Mouse (Mus musculus): ENCODE data around the gene Ifnar1. TPM values are rescaled to one million over a fixed set of nuclear protein-coding genes. Genes with fewer than 3 reads are reported as not detected.

Ifnar1 gene
- polyA plus RNA-seq, 1 experiment from 2014 or later = 18.0 TPM

DNA sequence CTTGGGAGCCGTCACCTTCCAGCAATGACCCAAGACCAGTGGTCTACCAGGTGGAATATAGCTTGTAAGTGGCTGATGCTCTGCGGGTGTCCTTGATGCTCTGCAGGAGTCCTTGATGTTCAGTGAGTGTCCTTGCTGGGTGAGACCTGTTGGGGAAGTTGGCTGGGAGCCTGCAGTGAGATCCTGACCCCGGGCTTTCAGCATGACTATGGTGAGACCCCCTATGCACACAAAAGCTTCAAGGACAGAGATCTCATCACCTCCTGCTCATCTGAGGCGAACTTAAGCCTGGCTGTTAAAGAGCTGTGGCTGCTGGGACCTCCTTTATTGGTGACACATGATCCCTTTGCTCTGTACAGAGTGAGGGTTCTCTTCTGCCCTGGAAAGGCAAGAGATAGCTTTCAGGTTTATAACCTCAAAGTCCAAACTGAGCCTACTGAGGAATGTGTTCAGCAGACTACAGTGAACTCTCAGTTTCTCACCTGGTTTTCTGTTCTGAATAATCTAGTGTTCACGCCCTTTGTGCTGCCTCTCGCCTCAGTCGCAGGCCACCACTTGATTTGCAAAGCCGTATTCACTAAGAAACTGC is 70.1 kb downstream of the Ifnar1 start:
- DNase-seq = no peak
- Histone ChIP-seq H3K4me1 (replicated peaks) (peaks cover 62% of the 10 kb centered on the region), H3K4me2 (no peak overlapping the region), H3K4me3 (replicated peaks) (no peak overlapping the region), H3K36me3 (peaks cover 32% of the 10 kb centered on the region), H3K27ac (no peak overlapping the region), H3K9ac (no peak overlapping the region), H3K27me3 (no peaks in the 10 kb centered on the region), H3K9me3 (replicated peaks) (no peaks in the 10 kb centered on the region)
- WGBS (ENCODE audit: insufficient replicate concordance) = 84% methylated on average over 8 of the region's 8 CpGs
- no peak for ATAC-seq (ENCODE audit: low read depth)

GRCm38 (mm10) chr16:91556659-91557058 is 71.6 kb downstream of the Ifnar1 start:
- no peak overlapping the region for H3K27ac ChIP-seq
- WGBS (ENCODE audit: insufficient replicate concordance) = 82% methylated on average over 15 of the region's 15 CpGs
- no peaks in the 10 kb centered on the region for H3K27me3 ChIP-seq
- no peak overlapping the region for H3K9ac ChIP-seq
- no peak overlapping the region for H3K4me2 ChIP-seq
- no peak overlapping the region for H3K4me3 ChIP-seq (replicated peaks)
- peaks cover 47% of the 10 kb centered on the region for H3K4me1 ChIP-seq (replicated peaks)
- H3K9me3 ChIP-seq (replicated peaks) = no peaks in the 10 kb centered on the region
- ATAC-seq (ENCODE audit: low read depth) = no peak
- DNase-seq = no peak
- peaks cover 36% of the 10 kb centered on the region for H3K36me3 ChIP-seq

Small RNAs within 50 kb of the gene (microRNA-seq; reads per million reads assigned to microRNA genes)
- not detected for gene Mir6367

Other genes with a start within 250 kb of the Ifnar1 start
- 0.13 TPM in 1 of 2 replicates, not detected in the other for gene Olig1, start 215.5 kb upstream of the Ifnar1 start, polyA plus RNA-seq (2015; fragmentation: Nextera tagmentation; extraction: Ambion mirVana)
- 67.4 and 74.0 TPM in 2 replicates for gene Ifnar2, start 112.5 kb upstream of the Ifnar1 start, polyA plus RNA-seq (2015; fragmentation: Nextera tagmentation; extraction: Ambion mirVana)
- not detected in 2 replicates for gene Gm21970, start 93.5 kb upstream of the Ifnar1 start, polyA plus RNA-seq (2015; fragmentation: Nextera tagmentation; extraction: Ambion mirVana)
- 25.0 and 28.1 TPM in 2 replicates for gene Il10rb, start 79.1 kb upstream of the Ifnar1 start, polyA plus RNA-seq (2015; fragmentation: Nextera tagmentation; extraction: Ambion mirVana)
- gene Ifngr2, start 61.8 kb downstream of the Ifnar1 start, polyA plus RNA-seq (2015; fragmentation: Nextera tagmentation; extraction: Ambion mirVana) = 15.4 and 18.1 TPM in 2 replicates
- 5.6 and 6.3 TPM in 2 replicates for gene Tmem50b, start 112.6 kb downstream of the Ifnar1 start, polyA plus RNA-seq (2015; fragmentation: Nextera tagmentation; extraction: Ambion mirVana)
- 1.4 and 2.5 TPM in 2 replicates for gene Dnajc28, start 133.8 kb downstream of the Ifnar1 start, polyA plus RNA-seq (2015; fragmentation: Nextera tagmentation; extraction: Ambion mirVana)
- 116 and 126 TPM in 2 replicates for gene Gart, start 161.7 kb downstream of the Ifnar1 start, polyA plus RNA-seq (2015; fragmentation: Nextera tagmentation; extraction: Ambion mirVana)
- 47.8 and 49.8 TPM in 2 replicates for gene Son, start 162.3 kb downstream of the Ifnar1 start, polyA plus RNA-seq (2015; fragmentation: Nextera tagmentation; extraction: Ambion mirVana)
- gene Donson, start 203.5 kb downstream of the Ifnar1 start, polyA plus RNA-seq (2015; fragmentation: Nextera tagmentation; extraction: Ambion mirVana) = 33.9 and 36.7 TPM in 2 replicates
- 39.6 and 40.0 TPM in 2 replicates for gene Cryzl1, start 243.7 kb downstream of the Ifnar1 start, polyA plus RNA-seq (2015; fragmentation: Nextera tagmentation; extraction: Ambion mirVana)
- gene Itsn1, start 244.0 kb downstream of the Ifnar1 start, polyA plus RNA-seq (2015; fragmentation: Nextera tagmentation; extraction: Ambion mirVana) = 48.3 and 58.2 TPM in 2 replicates